Mouse (Mus musculus) erythroblast, embryonic 14.5 days (primary cell): ENCODE measurements around the gene Tesk2.

Experiments
- GATA1 ChIP-seq: IDR thresholded peaks from 2 replicates; pipeline ENCODE4 v1.6.1; 2012; ENCODE audit warnings: low read length, inconsistent platforms, mixed read lengths
- TAL1 ChIP-seq: IDR thresholded peaks from 3 replicates; pipeline ENCODE4 v1.6.1; 2012; ENCODE audit warnings: low read length, inconsistent platforms, mixed read lengths

DNA sequence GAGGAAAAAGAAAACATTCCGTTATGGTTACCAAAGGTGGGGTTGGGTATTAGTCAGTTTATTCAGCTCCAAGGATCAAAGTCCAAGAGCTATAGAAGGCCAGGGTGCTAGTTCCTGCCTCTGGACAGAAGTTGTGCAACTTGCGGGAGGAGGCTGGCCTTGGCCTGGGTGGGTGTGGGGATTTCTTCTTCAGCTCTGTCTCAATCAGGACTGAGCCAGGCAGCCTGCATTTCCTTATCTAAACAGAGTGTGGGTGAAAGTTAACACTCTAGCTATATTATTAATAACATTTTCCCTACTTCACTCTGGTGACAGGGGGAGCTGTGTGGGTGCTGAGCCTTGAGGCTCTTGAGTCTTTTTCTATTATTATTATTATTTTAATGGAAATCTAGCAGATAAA lies 48.0 kb upstream of the Tesk2 start:
- 0 out of 2 replicates have a peak, but pooled peaks have one; percentile 23 for TF ChIP-seq GATA1
- TF ChIP-seq TAL1 = no peak
